Mouse (Mus musculus) ES-Bruce4 (cell line): ENCODE results near the gene Ctbp2.

ENCODE experiments used
- CTCF ChIP-seq: IDR thresholded peaks from one replicate; pipeline ENCODE4 v1.8.1; 2011; ENCODE audit warnings: low read depth, low read length
- POLR2A ChIP-seq: IDR thresholded peaks from one replicate; pipeline ENCODE4 v1.8.1; 2011; ENCODE audit warnings: low read length; ENCODE audit not compliant: insufficient read depth

GRCm38 (mm10) chr7:133032589-133033203 is 91.5 kb downstream of the Ctbp2 start:
- TF ChIP-seq POLR2A: no peak
- TF ChIP-seq CTCF: peak; percentile 78
